Mouse (Mus musculus) Patski (cell line): ENCODE data around the gene H2-T23. TPM values are rescaled to one million over a fixed set of nuclear protein-coding genes. Genes with fewer than 3 reads are reported as not detected.

Experiments used
- ATAC-seq: fragments of 100-300 bp; one replicate; pipeline ENCODE4 v1.8.0; 2021
- CTCF ChIA-PET: fragments of 350-600 bp; sonication (Branson Sonifier 250); formaldehyde crosslinking; loops from one replicate; lab custom pipeline; 2022; ENCODE audit warnings: inconsistent platforms; lab: Charles Lee
- POLR2A ChIA-PET: fragments of 350-600 bp; sonication (Branson Sonifier 250); formaldehyde crosslinking; loops from one replicate; lab custom pipeline; 2022; ENCODE audit warnings: antibody characterized with exemption, inconsistent platforms; lab: Charles Lee
- DNase-seq: peaks from one replicate; pipeline ENCODE4 v3.0.0-alpha.2; 2011; ENCODE audit warnings: low read depth, low spot score
- H3K27me3 ChIP-seq: fragments of 371-371 bp; one replicate; pipeline ENCODE4 v1.5.1; 2021
- CTCF ChIP-seq: fragments of 100-300 bp; IDR thresholded peaks from one replicate; pipeline ENCODE4 v1.5.1; 2021
- in situ Hi-C: fragments of 300-500 bp; cut with MboI; formaldehyde crosslinking; loops from 3 replicates; pipeline ENCODE4 v1.11.1; 2018; ENCODE audit warnings: low pct_unique_long_range_greater_than_20kb, mixed read lengths
- polyA plus RNA-seq: library from polyadenylated mRNA; unstranded; gene quantifications from one replicate; pipeline ENCODE4 v1.2.3, GENCODE M21; 2021

Gene H2-T23
- polyA plus RNA-seq, 1 experiment from 2014 or later, result 28.3 TPM

DNA sequence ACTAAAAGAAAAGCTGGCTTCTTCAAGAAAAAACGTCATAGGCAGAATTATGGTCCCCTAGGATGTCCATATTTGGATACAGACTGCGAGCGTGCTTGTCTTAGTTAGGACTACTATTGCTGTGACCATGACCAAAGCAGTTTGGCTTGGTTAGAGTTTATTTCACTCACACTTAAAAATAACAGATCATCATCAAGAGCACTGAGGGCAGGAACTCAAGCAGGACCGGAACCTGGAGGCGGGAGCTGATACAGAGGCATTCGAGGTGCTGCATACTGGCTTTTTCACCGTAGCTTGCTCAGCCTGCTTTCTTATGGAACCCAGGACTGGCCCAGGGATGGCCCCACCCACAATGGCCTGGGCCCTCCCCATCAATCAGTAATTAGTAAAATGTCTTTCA, 29.3 kb downstream of the H2-T23 start:
- CTCF ChIA-PET, result interaction anchor here (1.2 to 8.5 kb wide), 5 partner anchors 9 to 58 kb away, joined by 3 to 44 read pairs (median 6); partner anchors contain the start of gene H2-T24

DNA sequence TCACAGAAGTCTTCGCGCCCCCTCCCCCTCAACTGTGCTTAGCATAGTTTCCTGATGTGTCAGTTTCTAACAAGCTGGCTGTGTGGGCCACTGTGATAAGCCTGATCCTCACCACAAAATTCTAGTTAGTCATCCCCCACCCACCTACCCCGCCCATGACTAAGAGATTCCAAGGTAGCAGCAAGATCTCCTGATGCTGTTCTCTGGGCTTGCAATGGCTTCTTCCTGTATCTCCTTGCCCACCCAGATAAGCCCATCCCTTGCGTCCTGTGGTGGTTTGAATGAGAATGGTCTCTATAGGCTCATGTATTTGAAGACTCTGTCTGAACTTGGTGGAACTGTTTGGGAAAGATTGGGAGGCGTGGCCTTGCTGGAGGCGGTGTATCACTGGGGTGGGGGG, 30.7 kb downstream of the H2-T23 start:
- in situ Hi-C loops, result no loop called here
- no peak for TF ChIP-seq CTCF
- ATAC-seq, result peak; percentile 44
- ChIA-PET CTCF (interaction anchor here (1.8 to 8.5 kb wide), 4 partner anchors 8 to 29 kb away, joined by 6 to 44 read pairs (median 11); partner anchors contain the start of genes H2-T23 and H2-T24), POLR2A (no interaction called here)
- no peaks in the 10 kb centered on the region for H3K27me3 ChIP-seq
- no peak for DNase-seq

More for the DNA sequence above, 29.3 kb downstream of the H2-T23 start:
- no peaks in the 10 kb centered on the region for H3K27me3 ChIP-seq
- no peak for TF ChIP-seq CTCF
- POLR2A ChIA-PET, result no interaction called here
- no peak for ATAC-seq
- no peak for DNase-seq
- in situ Hi-C loops, result no loop called here

- in situ Hi-C loops, result no loop called here
- H3K27me3 ChIP-seq, result no peaks in the 10 kb centered on the region
- ChIA-PET CTCF (interaction anchor here (0.9 to 8.5 kb wide), 4 partner anchors 18 to 59 kb away, joined by 3 to 44 read pairs (median 8); partner anchors contain the start of genes H2-T23 and H2-T24), POLR2A (no interaction called here)
- ATAC-seq (peak; percentile 42), DNase-seq (no peak)
- TF ChIP-seq CTCF, result no peak
Observed at GRCm38 (mm10) chr17:36001121-36001897, 31.3 kb downstream of the H2-T23 start.

- POLR2A ChIA-PET, result no interaction called here
- DNase-seq (no peak), ATAC-seq (no peak)
- TF ChIP-seq CTCF, result no peak
- in situ Hi-C loops, result no loop called here
- H3K27me3 ChIP-seq, result no peaks in the 10 kb centered on the region
- CTCF ChIA-PET, result interaction anchor here (0.9 to 8.5 kb wide), 4 partner anchors 19 to 60 kb away, joined by 3 to 44 read pairs (median 8); partner anchors contain the start of genes H2-T23 and H2-T24
Observed at GRCm38 (mm10) chr17:36000349-36000748, 32.3 kb downstream of the H2-T23 start.

- TF ChIP-seq CTCF, result no peak
- ChIA-PET CTCF (interaction anchor here (1.1 to 8.5 kb wide), 3 partner anchors 20 to 61 kb away, joined by 4 to 44 read pairs (median 12); partner anchors contain the start of genes H2-T23 and H2-T24), POLR2A (no interaction called here)
- H3K27me3 ChIP-seq, result no peaks in the 10 kb centered on the region
- ATAC-seq (no peak), DNase-seq (no peak)
- in situ Hi-C loops, result loop anchor here (5.0 kb wide), 1 partner anchor 118 kb away; no protein-coding TSS in a partner anchor
Observed at GRCm38 (mm10) chr17:35999356-35999755, 33.3 kb downstream of the H2-T23 start.

- in situ Hi-C loops, result loop anchor here (5.0 kb wide), 1 partner anchor 119 kb away; no protein-coding TSS in a partner anchor
- no peak for ATAC-seq
- TF ChIP-seq CTCF, result no peak
- ChIA-PET POLR2A (interaction anchor here (0.5 kb wide), 1 partner anchor 33 kb away, joined by 3 read pairs; no protein-coding TSS in a partner anchor), CTCF (interaction anchor here (1.1 to 8.5 kb wide), 2 partner anchors 21 to 62 kb away, joined by 4 to 44 read pairs; partner anchors contain the start of gene H2-T24)
- H3K27me3 ChIP-seq, result no peaks in the 10 kb centered on the region
- DNase-seq, result no peak
Observed at GRCm38 (mm10) chr17:35998545-35999305, 33.9 kb downstream of the H2-T23 start.

- POLR2A ChIA-PET, result interaction anchor here (0.5 to 0.7 kb wide), 2 partner anchors 33 to 50 kb away, joined by 3 to 5 read pairs; no protein-coding TSS in a partner anchor
- ATAC-seq (no peak), DNase-seq (no peak)
- CTCF ChIA-PET, result interaction anchor here (0.6 to 8.5 kb wide), 13 partner anchors 19 to 135 kb away, joined by 3 to 44 read pairs (median 4); partner anchors contain the start of genes Gm19684, H2-T23 and H2-T24
- H3K27me3 ChIP-seq, result no peaks in the 10 kb centered on the region
- TF ChIP-seq CTCF, result no peak
- in situ Hi-C loops, result loop anchor here (5.0 kb wide), 1 partner anchor 119 kb away; no protein-coding TSS in a partner anchor
Observed at GRCm38 (mm10) chr17:35997713-35998510, 34.7 kb downstream of the H2-T23 start.

DNA sequence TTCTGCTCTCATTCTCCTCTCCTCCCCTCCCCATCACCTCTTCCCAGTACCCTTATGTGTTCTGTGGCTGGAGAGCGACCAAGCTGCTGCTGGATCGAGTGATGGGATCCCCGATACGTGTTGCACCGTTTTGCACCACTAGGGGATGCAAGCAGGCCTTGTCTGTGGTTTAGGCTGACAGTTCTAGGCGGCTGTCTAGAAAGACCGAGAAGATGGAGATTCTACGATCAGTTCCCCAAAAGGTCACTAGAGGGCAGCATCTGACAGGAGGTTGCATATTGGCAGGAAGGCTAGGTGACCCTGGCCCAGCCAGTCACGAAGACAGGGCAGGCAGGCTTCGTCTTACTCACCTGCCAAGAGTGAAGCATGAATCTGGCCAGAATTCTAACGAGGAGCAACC, 35.7 kb downstream of the H2-T23 start:
- in situ Hi-C loops, result loop anchor here (5.0 kb wide), 1 partner anchor 120 kb away; no protein-coding TSS in a partner anchor
- ATAC-seq (peak; percentile 77), DNase-seq (peak; percentile 95)
- ChIA-PET POLR2A (interaction anchor here (0.6 to 0.7 kb wide), 2 partner anchors 18 to 30 kb away, joined by 3 read pairs; no protein-coding TSS in a partner anchor), CTCF (interaction anchor here (0.6 to 2.4 kb wide), 13 partner anchors 20 to 136 kb away, joined by 3 to 19 read pairs (median 3); partner anchors contain the start of genes Gm19684, Gm6034, H2-T22 and H2-T23)
- peak; percentile 99 for TF ChIP-seq CTCF
- H3K27me3 ChIP-seq, result no peaks in the 10 kb centered on the region

- no peak for TF ChIP-seq CTCF
- no peaks in the 10 kb centered on the region for H3K27me3 ChIP-seq
- DNase-seq (no peak), ATAC-seq (no peak)
- in situ Hi-C loops, result loop anchor here (5.0 kb wide), 2 partner anchors 58 to 122 kb away; no protein-coding TSS in a partner anchor
- ChIA-PET CTCF (interaction anchor here (1.3 to 5.4 kb wide), 10 partner anchors 8 to 194 kb away, joined by 4 to 74 read pairs (median 12); partner anchors contain the start of genes Gnl1 and Prr3), POLR2A (interaction anchor here (0.6 to 0.7 kb wide), 2 partner anchors 11 to 80 kb away, joined by 3 to 6 read pairs; no protein-coding TSS in a partner anchor)
Observed at GRCm38 (mm10) chr17:35994879-35995240, 37.8 kb downstream of the H2-T23 start.
